Mouse (Mus musculus): ENCODE measurements around the gene Snrpb2. TPM values are rescaled to one million over a fixed set of nuclear protein-coding genes. Genes with fewer than 3 reads are reported as not detected.

Gene Snrpb2
- polyA plus RNA-seq (2015; fragmentation: Nextera tagmentation; extraction: Ambion mirVana), result 80.8 and 98.0 TPM in 2 replicates

GRCm38 (mm10) chr2:143062812-143063792 lies at the start of gene Snrpb2:
Gene Snrpb2, plus strand, starts transcription at chr2:143063039.
- peak; percentile 94 for ATAC-seq
- Histone ChIP-seq H3K4me2 (replicated peaks) (peak within 1 kb of the TSS; percentile 84), H3K27ac (peak within 1 kb of the TSS; percentile 39; the same call in 1 of the 2 replicates), H3K9me3 (no peaks in the 10 kb centered on the region), H3K36me3 (peaks cover 25% of the 10 kb centered on the region), H3K4me3 (replicated peaks) (peak within 1 kb of the TSS; percentile 98), H3K27me3 (no peaks in the 10 kb centered on the region), H3K9ac (replicated peaks) (peak within 1 kb of the TSS; percentile 91), H3K4me1 (replicated peaks) (peaks cover 9% of the 10 kb centered on the region)
- under 1% methylated on average over 55 of the region's 55 CpGs for WGBS

DNA sequence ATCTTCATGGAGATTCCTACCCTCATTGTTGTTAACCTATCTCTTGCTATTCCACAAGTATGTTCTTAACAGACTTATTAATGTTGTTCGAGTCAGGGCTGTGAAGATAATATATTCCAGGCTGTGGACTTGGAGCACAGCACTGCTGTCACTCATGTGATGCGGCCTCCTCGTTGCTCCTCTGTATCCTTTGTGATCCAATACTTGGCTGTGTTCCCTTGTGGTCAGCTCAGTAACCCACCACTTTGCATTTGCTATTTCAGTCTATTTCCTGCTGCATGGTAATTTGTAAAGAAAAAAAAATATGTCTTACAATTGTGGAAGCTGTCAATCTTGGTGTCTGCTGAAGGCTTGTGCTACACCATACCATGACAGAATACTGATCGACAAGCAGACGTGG lies 49.8 kb upstream of the Snrpb2 start:
- WGBS, result 68% methylated on average over 5 of the region's 5 CpGs
- no peak overlapping the region for H3K4me3 ChIP-seq (replicated peaks)
- H3K4me2 ChIP-seq (replicated peaks), result no peak overlapping the region
- no peaks in the 10 kb centered on the region for H3K4me1 ChIP-seq (replicated peaks)
- H3K9me3 ChIP-seq, result no peaks in the 10 kb centered on the region
- no peak for ATAC-seq
- H3K27ac ChIP-seq, result no peak overlapping the region
- no peaks in the 10 kb centered on the region for H3K27me3 ChIP-seq
- no peaks in the 10 kb centered on the region for H3K36me3 ChIP-seq
- no peak overlapping the region for H3K9ac ChIP-seq (replicated peaks)

DNA sequence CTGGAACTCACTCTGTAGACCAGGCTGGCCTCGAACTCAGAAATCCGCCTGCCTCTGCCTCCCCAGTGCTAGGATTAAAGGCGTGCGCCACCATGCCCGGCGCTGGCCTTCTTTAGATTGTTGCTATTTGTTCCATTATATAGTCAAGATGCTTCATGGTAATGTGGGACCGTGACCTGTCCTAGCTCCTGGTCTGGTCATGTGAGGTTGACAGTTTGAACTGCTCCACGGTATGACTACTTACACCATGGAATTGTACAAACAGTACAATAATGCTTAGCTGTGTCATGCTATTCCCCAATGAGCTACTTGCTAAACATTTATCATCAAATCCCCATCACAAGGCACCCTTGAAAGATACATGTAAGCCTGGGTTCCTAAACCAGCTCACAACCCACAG lies 44.8 kb upstream of the Snrpb2 start:
- 94% methylated on average over 8 of the region's 8 CpGs for WGBS
- H3K9ac ChIP-seq (replicated peaks), result no peak overlapping the region
- no peaks in the 10 kb centered on the region for H3K4me1 ChIP-seq (replicated peaks)
- H3K27ac ChIP-seq, result no peak overlapping the region
- H3K4me3 ChIP-seq (replicated peaks), result no peak overlapping the region
- H3K27me3 ChIP-seq, result no peaks in the 10 kb centered on the region
- H3K4me2 ChIP-seq (replicated peaks), result no peak overlapping the region
- no peak for ATAC-seq
- no peaks in the 10 kb centered on the region for H3K9me3 ChIP-seq
- no peaks in the 10 kb centered on the region for H3K36me3 ChIP-seq

- Histone ChIP-seq H3K4me2 (replicated peaks) (no peak overlapping the region), H3K4me1 (replicated peaks) (no peaks in the 10 kb centered on the region), H3K9me3 (no peaks in the 10 kb centered on the region), H3K36me3 (no peaks in the 10 kb centered on the region), H3K27me3 (no peaks in the 10 kb centered on the region), H3K4me3 (replicated peaks) (no peak overlapping the region), H3K27ac (no peak overlapping the region), H3K9ac (replicated peaks) (no peak overlapping the region)
- 49% methylated on average over 5 of the region's 5 CpGs for WGBS
- no peak for ATAC-seq
These were observed 44.2 kb upstream of the Snrpb2 start for GRCm38 (mm10) chr2:143018591-143019130.

DNA sequence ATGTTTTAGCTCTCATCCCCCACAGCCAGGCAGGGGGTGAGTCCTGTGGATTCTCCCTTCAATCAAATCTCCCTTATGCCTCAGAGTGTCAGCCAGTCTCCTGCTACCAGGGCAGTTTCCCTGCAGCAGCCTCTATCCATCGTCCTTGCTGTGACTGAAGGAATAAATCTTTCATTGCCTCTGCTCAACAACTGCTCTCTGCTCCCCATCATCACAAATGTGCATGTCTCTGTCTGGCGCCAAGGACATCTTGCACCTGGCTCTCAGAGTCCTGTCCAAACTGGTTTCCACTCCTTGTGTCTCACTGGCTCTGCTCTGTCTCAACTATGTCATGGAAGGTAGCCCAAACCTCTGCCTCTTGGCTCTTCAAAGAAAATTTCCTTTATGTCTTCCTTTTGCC lies 43.1 kb upstream of the Snrpb2 start:
- ATAC-seq, result no peak
- Histone ChIP-seq H3K27ac (no peak overlapping the region), H3K36me3 (no peaks in the 10 kb centered on the region), H3K4me1 (replicated peaks) (no peaks in the 10 kb centered on the region), H3K9me3 (no peaks in the 10 kb centered on the region), H3K27me3 (no peaks in the 10 kb centered on the region), H3K4me3 (replicated peaks) (no peak overlapping the region), H3K9ac (replicated peaks) (no peak overlapping the region), H3K4me2 (replicated peaks) (no peak overlapping the region)
- 66% methylated on average over 2 of the region's 2 CpGs for whole genome bisulfite sequencing

DNA sequence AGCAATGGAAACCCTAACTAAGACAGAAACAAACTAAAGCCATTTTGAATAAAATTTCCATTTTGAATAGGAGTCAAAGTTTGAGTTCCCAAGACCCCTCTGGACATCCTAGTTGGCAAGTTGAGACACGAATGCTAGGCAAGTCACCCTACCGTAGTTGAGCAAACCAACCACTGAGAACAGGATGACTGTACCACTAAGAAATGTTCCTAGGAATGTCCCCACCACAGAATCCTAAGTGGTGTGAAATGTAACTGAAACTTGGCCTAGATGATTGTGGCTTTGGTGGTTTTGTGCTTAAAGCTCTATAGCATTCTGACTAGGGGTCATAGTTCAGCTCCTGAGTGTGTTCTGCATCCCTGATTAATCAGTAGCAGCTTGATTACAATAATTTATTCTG lies 39.5 kb upstream of the Snrpb2 start:
- no peak for ATAC-seq

GRCm38 (mm10) chr2:143024226-143024625 lies 38.6 kb upstream of the Snrpb2 start:
- Histone ChIP-seq H3K9me3 (no peaks in the 10 kb centered on the region), H3K4me2 (replicated peaks) (no peak overlapping the region), H3K36me3 (no peaks in the 10 kb centered on the region), H3K27ac (no peak overlapping the region), H3K9ac (replicated peaks) (no peak overlapping the region), H3K4me3 (replicated peaks) (no peak overlapping the region), H3K27me3 (no peaks in the 10 kb centered on the region), H3K4me1 (replicated peaks) (no peaks in the 10 kb centered on the region)
- no peak for ATAC-seq
- 81% methylated on average over 4 of the region's 4 CpGs for WGBS

More for the DNA sequence above, 39.5 kb upstream of the Snrpb2 start:
- Histone ChIP-seq H3K27me3 (no peaks in the 10 kb centered on the region), H3K4me3 (replicated peaks) (no peak overlapping the region), H3K9me3 (no peaks in the 10 kb centered on the region), H3K4me2 (replicated peaks) (no peak overlapping the region), H3K27ac (no peak overlapping the region), H3K4me1 (replicated peaks) (no peaks in the 10 kb centered on the region), H3K9ac (replicated peaks) (no peak overlapping the region), H3K36me3 (no peaks in the 10 kb centered on the region)
- 91% methylated on average over 2 of the region's 2 CpGs for WGBS

DNA sequence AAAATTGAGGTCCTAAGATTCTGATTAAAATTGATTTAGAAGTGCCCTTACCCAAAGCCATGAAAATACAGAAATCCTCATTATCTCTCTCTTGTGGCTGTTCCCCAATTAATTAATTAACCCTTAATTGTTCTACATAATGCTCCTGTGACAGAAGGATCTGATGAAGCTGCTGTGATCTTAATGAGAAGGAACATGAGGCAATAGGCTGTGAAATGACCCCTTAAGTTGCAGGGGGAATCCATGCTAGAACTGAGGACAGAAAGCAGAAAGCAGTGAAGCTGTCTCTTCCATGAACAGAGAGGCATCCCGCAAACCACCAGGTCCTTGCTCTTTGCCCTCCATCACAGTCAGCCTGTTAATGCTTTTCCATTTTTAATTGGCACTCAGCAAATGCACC lies 31.6 kb upstream of the Snrpb2 start:
- Histone ChIP-seq H3K27ac (no peak overlapping the region), H3K9ac (replicated peaks) (no peak overlapping the region), H3K4me1 (replicated peaks) (peaks cover 31% of the 10 kb centered on the region), H3K9me3 (no peaks in the 10 kb centered on the region), H3K4me3 (replicated peaks) (no peak overlapping the region), H3K27me3 (no peaks in the 10 kb centered on the region), H3K4me2 (replicated peaks) (no peak overlapping the region), H3K36me3 (no peaks in the 10 kb centered on the region)
- 79% methylated on average over 1 of the region's 1 CpGs for WGBS
- peak; percentile 31; the same call in 1 of the 2 replicates for ATAC-seq

GRCm38 (mm10) chr2:143032378-143033255 lies 30.2 kb upstream of the Snrpb2 start:
- Histone ChIP-seq H3K27me3 (no peaks in the 10 kb centered on the region), H3K9me3 (no peaks in the 10 kb centered on the region), H3K4me3 (replicated peaks) (no peak overlapping the region), H3K4me1 (replicated peaks) (peaks cover 31% of the 10 kb centered on the region), H3K4me2 (replicated peaks) (peak overlapping the region; percentile 35), H3K9ac (replicated peaks) (no peak overlapping the region), H3K36me3 (no peaks in the 10 kb centered on the region), H3K27ac (peak overlapping the region; percentile 78)
- WGBS, result 16% methylated on average over 10 of the region's 10 CpGs
- peak; percentile 88 for ATAC-seq

DNA sequence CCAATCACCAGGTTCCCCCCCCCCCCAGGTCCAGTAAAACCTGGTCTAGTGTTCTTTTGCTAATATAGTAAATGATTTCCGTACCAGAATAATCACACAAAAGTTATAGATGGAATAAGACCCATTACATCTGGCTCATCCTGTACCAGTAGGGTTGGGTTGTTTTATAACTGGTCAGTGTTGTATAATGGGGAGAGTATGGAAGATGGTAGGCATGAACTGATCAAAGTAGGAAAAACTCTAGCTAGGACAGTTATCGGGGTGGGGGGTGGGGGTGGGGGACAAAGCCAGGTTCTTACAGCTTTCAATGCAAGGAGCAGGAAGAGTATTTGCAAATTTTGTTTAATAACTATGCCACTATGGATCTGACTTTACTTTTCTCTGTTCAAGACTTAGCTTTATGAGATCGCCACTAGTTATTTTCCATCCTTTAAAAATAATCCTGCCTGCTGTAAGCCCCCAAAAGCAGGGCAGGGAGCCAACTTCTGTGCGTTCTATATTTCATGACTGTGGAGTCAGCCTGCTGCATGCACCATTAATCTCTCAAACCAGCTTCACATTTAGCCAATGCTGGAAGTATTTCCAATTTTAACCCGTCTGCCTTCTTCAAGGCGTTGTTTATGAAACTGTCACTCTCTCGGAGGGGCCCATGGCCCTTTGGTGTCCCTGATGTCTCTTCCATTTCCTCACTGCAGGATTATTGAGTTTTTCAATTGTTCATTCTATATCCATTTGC lies 28.3 kb upstream of the Snrpb2 start:
- Histone ChIP-seq H3K27ac (no peak overlapping the region), H3K27me3 (no peaks in the 10 kb centered on the region), H3K4me2 (replicated peaks) (no peak overlapping the region), H3K36me3 (no peaks in the 10 kb centered on the region), H3K9me3 (no peaks in the 10 kb centered on the region), H3K9ac (replicated peaks) (no peak overlapping the region), H3K4me3 (replicated peaks) (no peak overlapping the region), H3K4me1 (replicated peaks) (peaks cover 31% of the 10 kb centered on the region)
- 80% methylated on average over 7 of the region's 7 CpGs for WGBS
- no peak for ATAC-seq

- Histone ChIP-seq H3K9me3 (no peaks in the 10 kb centered on the region), H3K4me2 (replicated peaks) (no peak overlapping the region), H3K27ac (0 out of 2 replicates have a peak overlapping the region, but pooled peaks have one; percentile 9), H3K27me3 (no peaks in the 10 kb centered on the region), H3K4me1 (replicated peaks) (peaks cover 31% of the 10 kb centered on the region), H3K36me3 (no peaks in the 10 kb centered on the region), H3K4me3 (replicated peaks) (no peak overlapping the region), H3K9ac (replicated peaks) (no peak overlapping the region)
- 80% methylated on average over 10 of the region's 10 CpGs for WGBS
- no peak for ATAC-seq
These were observed 27.7 kb upstream of the Snrpb2 start for GRCm38 (mm10) chr2:143035086-143035593.
